8 mouse cellular contexts compared by ENCODE assay signal in the genomic region with DNA sequence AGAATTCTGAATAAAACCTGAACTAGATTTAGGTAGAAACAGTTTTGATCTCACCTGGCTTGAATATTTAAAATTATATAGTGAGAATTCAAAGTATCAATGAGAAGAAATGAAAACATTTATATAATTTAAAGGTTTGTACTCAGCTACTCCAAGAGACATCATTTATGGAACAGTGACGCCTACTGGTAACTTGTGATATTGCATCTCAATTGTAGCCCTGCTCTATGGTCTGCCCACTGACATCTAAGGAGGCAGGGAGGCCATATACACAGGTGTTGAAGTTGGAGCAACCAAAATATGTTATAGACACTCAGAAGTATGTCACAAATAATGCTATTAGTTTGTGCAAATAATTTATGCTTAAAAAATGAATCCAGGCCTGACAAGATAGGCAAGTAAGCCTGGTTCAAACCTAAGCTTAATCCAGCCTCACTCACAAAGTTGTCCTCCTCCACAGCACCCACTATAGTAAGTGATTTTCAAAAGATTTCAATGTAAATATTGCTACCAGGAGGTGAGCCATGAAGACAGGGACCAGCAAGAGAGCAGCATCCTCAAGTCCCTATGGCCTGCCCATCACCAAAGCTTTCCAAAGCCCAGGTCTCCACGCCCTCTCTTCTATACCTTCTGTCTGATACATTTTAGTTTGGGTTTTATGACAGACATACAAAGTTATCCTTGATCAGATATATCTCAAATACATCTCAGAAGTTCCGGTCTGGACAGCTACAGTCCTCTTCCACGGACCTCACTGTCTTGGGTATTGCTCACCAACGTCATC.
DNase-seq lines count a peak whose midpoint lies in the region; ATAC-seq and TF ChIP-seq lines count a peak whose summit lies in the region.

No protein-coding gene starts in this region.

- peak; percentile 82 for DNase-seq in heart, adult 8-10 months (ENCODE audit: low spot score)
- DNase-seq in heart, postnatal 25 days (ENCODE audit: low spot score), result no peak
- DNase-seq in cerebellum, adult 8-10 months, result peak; percentile 75
- peak; percentile 67 for DNase-seq in kidney, postnatal 14 days
- peak; percentile 93 for DNase-seq in splenic B cell, adult 2 months (ENCODE audit: low read depth, low spot score)

- no peaks in the 10 kb centered on the region for H3K4me1 ChIP-seq in E14TG2a.4 (replicated peaks; ENCODE audit: low read depth, low read length)

- intact Hi-C loops in heart, postnatal 25 days (cut with DNase I), result loop anchor here (5.0 kb wide), 1 partner anchor 110 kb away; no protein-coding TSS in a partner anchor

- peak; percentile 56 for ATAC-seq in granulocyte monocyte progenitor cell, adult 5-6 weeks (replicated peaks; ENCODE audit: poor library complexity, severe bottlenecking)
- peak; percentile 71 for ATAC-seq in megakaryocyte progenitor cell, adult 5-6 weeks (replicated peaks; ENCODE audit: poor library complexity)

- no peaks in the 10 kb centered on the region for H3K36me3 ChIP-seq in E14TG2a.4 (ENCODE audit: insufficient read depth, low read length)
- no peaks in the 10 kb centered on the region for H3K36me3 ChIP-seq in splenic B cell, adult 2 months (ENCODE audit: control insufficient read depth, insufficient read depth, low read length, poor library complexity, severe bottlenecking)

- H3K27me3 ChIP-seq in E14TG2a.4 (ENCODE audit: insufficient read depth, low read length), result no peaks in the 10 kb centered on the region
- H3K27me3 ChIP-seq in splenic B cell, adult 2 months (ENCODE audit: control insufficient read depth, insufficient read depth, low read length, poor library complexity, severe bottlenecking), result no peaks in the 10 kb centered on the region

- no peak overlapping the region for H3K4me3 ChIP-seq in E14TG2a.4 (replicated peaks; ENCODE audit: low read length)

- peak; percentile 85 for TF ChIP-seq CTCF in E14TG2a.4 (conservative IDR thresholded peaks at IDR 0.05; ENCODE audit: low read length)

- no peaks in the 10 kb centered on the region for H3K9me3 ChIP-seq in E14TG2a.4 (ENCODE audit: low read length)
